In the genomic region with DNA sequence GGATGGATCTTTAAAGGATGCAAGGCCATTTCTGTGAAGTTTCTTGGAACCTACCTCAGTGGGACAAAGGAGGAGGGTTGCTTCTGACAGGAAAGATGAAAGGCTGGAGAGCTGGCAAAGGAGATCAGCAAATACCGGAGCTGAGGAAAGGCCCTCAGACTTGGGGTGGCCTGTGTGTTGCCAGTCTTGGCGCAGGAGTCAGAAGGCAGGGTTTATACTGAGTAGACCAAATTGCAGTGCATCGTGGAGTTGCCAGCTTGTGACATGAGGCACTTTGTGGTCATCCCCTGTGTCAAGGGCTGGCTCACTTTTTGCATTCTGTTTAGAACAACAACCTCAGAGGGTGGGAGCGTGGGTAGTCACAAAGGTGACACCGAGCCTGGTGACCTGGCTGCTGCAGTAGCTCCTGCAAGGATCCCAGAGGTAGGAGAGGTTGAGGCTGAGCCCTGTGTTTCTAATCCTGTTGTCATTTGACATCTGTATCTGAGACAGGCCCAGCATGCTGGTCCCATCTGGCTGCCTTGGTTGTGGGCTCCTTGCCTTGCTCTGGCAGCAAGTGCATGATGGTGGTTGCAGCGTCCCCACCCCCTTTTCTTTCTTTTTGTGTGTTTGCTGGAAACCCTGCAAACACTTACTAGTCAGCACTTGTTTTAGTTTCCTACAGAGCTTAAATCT, we compare ENCODE assay signal across 8 mouse cellular contexts. TPM values are rescaled to one million over a fixed set of nuclear protein-coding genes. Genes with fewer than 3 reads are reported as not detected.
DNase-seq lines count a peak whose midpoint lies in the region; ATAC-seq and TF ChIP-seq lines count a peak whose summit lies in the region.

No protein-coding gene starts in this region.

- H3K4me2 ChIP-seq in kidney, embryonic 14.5 days (replicated peaks; ENCODE audit: low read depth, low read length) = peak overlapping the region; percentile 69
- H3K4me2 ChIP-seq in heart, embryonic 15.5 days = peak overlapping the region; percentile 85
- peak overlapping the region; percentile 94 for H3K4me2 ChIP-seq in liver, embryonic 16.5 days (ENCODE audit: low read depth, low read length)

- H3K4me3 ChIP-seq in kidney, embryonic 14.5 days (ENCODE audit: low read length) = peak overlapping the region; percentile 91
- H3K4me3 ChIP-seq in bone marrow, adult 2 months (replicated peaks; ENCODE audit: control insufficient read depth, low read depth, low read length) = peak overlapping the region; percentile 24
- H3K4me3 ChIP-seq in heart, embryonic 15.5 days = peak overlapping the region; percentile 81
- H3K4me3 ChIP-seq in liver, embryonic 16.5 days (ENCODE audit: low read depth, low read length) = peak overlapping the region; percentile 80

- no peak overlapping the region for H3K27ac ChIP-seq in kidney, embryonic 14.5 days (ENCODE audit: low read depth, low read length)
- no peak overlapping the region for H3K27ac ChIP-seq in bone marrow, adult 2 months (ENCODE audit: control insufficient read depth, insufficient read depth, low read depth, low read length, poor library complexity)
- H3K27ac ChIP-seq in heart, embryonic 15.5 days = peak overlapping the region; percentile 87; the same call in 1 of the 2 replicates
- peak overlapping the region; percentile 54; the same call in 1 of the 2 replicates for H3K27ac ChIP-seq in liver, embryonic 16.5 days (ENCODE audit: low read length)

- H3K4me1 ChIP-seq in kidney, embryonic 14.5 days (ENCODE audit: control insufficient read depth, insufficient read depth, low read length) = peaks cover 20% of the 10 kb centered on the region
- H3K4me1 ChIP-seq in bone marrow, adult 2 months (ENCODE audit: control insufficient read depth, insufficient read depth, low read length) = peaks cover 1% of the 10 kb centered on the region; the same call in 1 of the 2 replicates
- peaks cover 48% of the 10 kb centered on the region for H3K4me1 ChIP-seq in heart, embryonic 15.5 days (replicated peaks)
- peaks cover 28% of the 10 kb centered on the region for H3K4me1 ChIP-seq in liver, embryonic 16.5 days (ENCODE audit: control insufficient read depth, low read depth, low read length)

- no peak for ATAC-seq in kidney, embryonic 14.5 days (ENCODE audit: low FRiP score, low TSS enrichment)
- no peak for ATAC-seq in heart, embryonic 15.5 days (replicated peaks; ENCODE audit: insufficient number of reproducible peaks, insufficient read depth, low FRiP score, low read depth)
- no peak for ATAC-seq in liver, embryonic 16.5 days (ENCODE audit: low read depth)

- WGBS in kidney, embryonic 14.5 days = 74% methylated on average over 6 of the region's 6 CpGs
- whole genome bisulfite sequencing in bone marrow, adult 2 months = 80% methylated on average over 6 of the region's 6 CpGs
- WGBS in heart, embryonic 15.5 days = 68% methylated on average over 6 of the region's 6 CpGs
- 84% methylated on average over 6 of the region's 6 CpGs for WGBS in liver, embryonic 16.5 days (ENCODE audit: insufficient replicate concordance)

- H3K36me3 ChIP-seq in kidney, embryonic 14.5 days (ENCODE audit: control insufficient read depth, insufficient read depth, low read length) = no peaks in the 10 kb centered on the region
- H3K36me3 ChIP-seq in heart, embryonic 15.5 days = peaks cover 5% of the 10 kb centered on the region; the same call in 1 of the 2 replicates
- no peaks in the 10 kb centered on the region for H3K36me3 ChIP-seq in liver, embryonic 16.5 days (ENCODE audit: control insufficient read depth, insufficient read depth)

- peaks cover 9% of the 10 kb centered on the region for H3K9me3 ChIP-seq in kidney, embryonic 14.5 days (ENCODE audit: control insufficient read depth, low read length)
- H3K9me3 ChIP-seq in heart, embryonic 15.5 days (replicated peaks) = no peaks in the 10 kb centered on the region
- H3K9me3 ChIP-seq in liver, embryonic 16.5 days (replicated peaks; ENCODE audit: control insufficient read depth, low read length) = no peaks in the 10 kb centered on the region

- no peak for TF ChIP-seq POLR2A in bone marrow, adult 2 months (IDR thresholded peaks at IDR 0.05; ENCODE audit: borderline replicate concordance, control insufficient read depth, low read depth, low read length)

- H3K27me3 ChIP-seq in kidney, embryonic 14.5 days (ENCODE audit: control insufficient read depth, insufficient read depth, low read length) = no peaks in the 10 kb centered on the region
- H3K27me3 ChIP-seq in heart, embryonic 15.5 days = no peaks in the 10 kb centered on the region
- H3K27me3 ChIP-seq in liver, embryonic 16.5 days (ENCODE audit: control insufficient read depth, insufficient read depth, low read depth, low read length) = no peaks in the 10 kb centered on the region

- no peak for DNase-seq in kidney, adult 11 months
- no peak for DNase-seq in embryo, embryonic 10.5 days (ENCODE audit: low spot score)
- no peak for DNase-seq in cerebellum, adult 11-12 months
- no peak for DNase-seq in gastrocnemius, postnatal 10 days

- TF ChIP-seq CTCF in bone marrow, adult 2 months (IDR thresholded peaks at IDR 0.05; ENCODE audit: control insufficient read depth, insufficient read depth, low read length) = no peak

- peak overlapping the region; percentile 95 for H3K9ac ChIP-seq in kidney, embryonic 14.5 days (ENCODE audit: low read depth, low read length)
- H3K9ac ChIP-seq in heart, embryonic 15.5 days = peak overlapping the region; percentile 94; the same call in 1 of the 2 replicates
- H3K9ac ChIP-seq in liver, embryonic 16.5 days (ENCODE audit: low read depth, low read length) = peak overlapping the region; percentile 92

RNA-seq across cellular contexts. Expression of a gene that starts 1.4 kb away (rescaled TPM):
- polyA plus RNA-seq in kidney, embryonic 14.5 days (2014; fragmentation: Nextera tagmentation; extraction: Ambion mirVana) = 20.8 and 29.3 TPM in 2 replicates
- 21.4 and 56.9 TPM in 2 replicates for polyA plus RNA-seq in bone marrow, adult 2 months (2011; ENCODE audit: insufficient read depth, insufficient read length, low replicate concordance, missing spikeins)
- 28.7 and 35.0 TPM in 2 replicates for polyA plus RNA-seq in heart, embryonic 15.5 days (2015; fragmentation: Nextera tagmentation; extraction: Ambion mirVana)
- 15.7 and 16.2 TPM in 2 replicates for polyA plus RNA-seq in liver, embryonic 16.5 days (2015; fragmentation: Nextera tagmentation; extraction: Ambion mirVana)
- total RNA-seq in gastrocnemius, postnatal 10 days (2021) = 10 to 100 TPM; 13.7 to 16.6 TPM

RNA-seq across cellular contexts. Expression of a gene that starts 42.8 kb away (rescaled TPM):
- polyA plus RNA-seq in kidney, embryonic 14.5 days (2014; fragmentation: Nextera tagmentation; extraction: Ambion mirVana) = 0.84 and 1.0 TPM in 2 replicates
- 0.72 and 4.6 TPM in 2 replicates for polyA plus RNA-seq in bone marrow, adult 2 months (2011; ENCODE audit: insufficient read depth, insufficient read length, low replicate concordance, missing spikeins)
- polyA plus RNA-seq in heart, embryonic 15.5 days (2015; fragmentation: Nextera tagmentation; extraction: Ambion mirVana) = 0.27 TPM in 1 of 2 replicates, not detected in the other
- polyA plus RNA-seq in liver, embryonic 16.5 days (2015; fragmentation: Nextera tagmentation; extraction: Ambion mirVana) = 0.09 and 0.37 TPM in 2 replicates
- total RNA-seq in gastrocnemius, postnatal 10 days (2021) = under 1 TPM; 0.14 to 0.97 TPM

Comparison
In these comparisons a context has a peak if more than half of its experiments do, and no peak if none do; other contexts are left out.
1. H3K27ac ChIP-seq: peak in heart, embryonic 15.5 days (single experiment) and liver, embryonic 16.5 days (single experiment); none in kidney, embryonic 14.5 days (single experiment) and bone marrow, adult 2 months (single experiment).
2. H3K4me3 ChIP-seq: peak in every context shown above with its lines; median percentile 91 in kidney, embryonic 14.5 days; 81 in heart, embryonic 15.5 days; 80 in liver, embryonic 16.5 days; 24 in bone marrow, adult 2 months.
3. Peak in every context shown above with its lines, with median percentiles within 50 percentile points of each other: H3K4me2 ChIP-seq and H3K9ac ChIP-seq.